Mouse (Mus musculus): ENCODE results near the gene Nkain2.

Nkain2 gene

DNA sequence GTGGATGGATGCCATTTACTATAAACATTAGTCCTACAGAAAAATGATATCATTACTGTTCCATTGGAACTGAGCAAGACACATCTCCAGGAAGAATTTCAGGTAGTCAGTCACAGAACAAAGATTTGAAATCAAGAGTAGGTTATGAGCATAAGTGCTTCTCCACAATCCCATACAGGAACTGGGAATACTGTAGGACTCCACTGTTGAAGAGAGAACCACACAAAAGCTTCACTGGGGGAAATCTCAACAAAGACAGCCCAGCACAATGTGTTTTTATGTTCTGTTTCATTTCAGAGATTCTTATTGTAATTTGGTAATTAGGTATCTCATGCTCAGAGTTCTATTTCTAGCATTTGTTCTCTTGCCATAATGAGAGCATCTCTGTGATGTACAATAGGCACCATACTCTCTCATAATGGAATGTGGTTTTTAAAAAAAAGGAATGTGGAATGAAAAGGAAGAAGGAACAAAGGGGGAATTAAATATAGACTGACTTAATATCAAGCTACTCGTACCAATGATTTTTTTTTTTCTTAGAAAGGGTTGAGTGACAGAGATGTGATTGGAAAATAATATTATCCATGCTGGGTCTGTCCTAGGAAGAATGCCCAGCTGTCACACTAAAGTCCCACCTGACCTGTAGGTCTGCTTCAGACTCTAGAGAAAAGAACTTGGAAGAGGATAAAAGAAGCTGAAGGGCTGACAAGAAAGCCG is 313.5 kb downstream of the Nkain2 start:
- no peak for DNase-seq (ENCODE audit: low spot score)

- DNase-seq (ENCODE audit: low spot score), result no peak
Observed at GRCm38 (mm10) chr10:32557673-32558072, 332.6 kb downstream of the Nkain2 start.

DNA sequence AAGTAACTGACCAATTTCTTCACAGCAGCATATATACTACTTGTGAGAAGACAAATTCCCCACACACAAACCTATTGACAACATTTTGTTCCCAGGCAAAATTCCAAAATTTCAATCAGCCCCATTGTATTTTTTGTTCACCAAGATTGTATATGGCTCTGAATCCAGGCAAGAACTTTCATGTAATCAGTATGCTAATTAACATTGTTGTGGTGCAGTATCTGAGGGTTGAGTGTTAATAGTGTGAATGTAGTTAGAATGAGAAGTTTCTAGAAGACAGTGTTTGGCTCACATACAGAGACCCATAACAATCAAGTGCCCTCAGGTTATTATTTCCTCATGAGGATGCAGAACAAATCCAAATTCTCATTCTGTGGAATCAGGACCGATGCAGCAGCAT is 354.2 kb downstream of the Nkain2 start:
- no peak for DNase-seq (ENCODE audit: low spot score)

DNA sequence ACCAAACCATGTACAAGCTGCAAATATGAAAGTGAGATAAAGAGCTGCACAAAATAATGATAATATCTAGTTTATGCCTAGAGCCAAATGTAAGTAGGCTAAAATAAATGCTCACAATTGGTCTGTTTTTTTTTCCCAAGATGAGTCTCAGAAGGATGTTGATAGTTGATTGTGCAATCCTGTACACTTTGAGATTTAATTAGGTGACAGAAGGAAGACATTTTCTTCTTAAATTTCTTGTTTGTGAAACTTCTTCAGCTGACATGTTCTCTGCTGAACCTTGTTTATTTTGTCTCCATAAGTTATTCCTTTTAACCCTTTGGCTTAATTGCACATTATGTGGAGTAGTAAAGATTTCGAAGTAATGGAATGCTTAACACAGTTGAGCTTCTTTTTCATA is 379.4 kb downstream of the Nkain2 start:
- no peak for DNase-seq (ENCODE audit: low spot score)

DNA sequence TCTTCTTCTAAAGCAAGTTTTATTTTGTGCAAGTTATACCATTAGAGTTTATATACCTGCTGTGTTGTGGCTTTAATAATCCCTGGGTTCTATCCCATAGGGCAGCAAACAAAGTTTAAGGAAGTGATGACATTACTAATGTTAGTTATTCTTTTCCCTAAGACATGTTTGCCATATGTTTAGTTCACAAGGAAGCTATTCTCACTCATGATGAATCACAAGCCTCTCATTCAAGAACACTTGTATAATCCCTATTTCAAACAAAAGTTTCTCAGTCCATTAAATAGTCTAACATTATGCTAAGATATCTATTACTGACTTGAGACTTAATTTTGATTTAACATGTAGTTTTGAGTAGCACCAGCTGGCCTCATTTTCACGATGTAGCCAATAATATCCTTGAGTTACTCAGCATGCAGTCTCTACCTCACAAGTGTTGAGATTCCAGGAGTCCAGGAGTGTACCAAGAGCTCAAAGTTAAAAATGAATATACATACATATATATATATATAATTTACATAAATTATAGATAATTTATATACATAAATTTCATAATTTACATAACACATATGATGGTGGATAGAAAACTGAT is 395.6 kb downstream of the Nkain2 start:
- no peak for DNase-seq (ENCODE audit: low spot score)

DNA sequence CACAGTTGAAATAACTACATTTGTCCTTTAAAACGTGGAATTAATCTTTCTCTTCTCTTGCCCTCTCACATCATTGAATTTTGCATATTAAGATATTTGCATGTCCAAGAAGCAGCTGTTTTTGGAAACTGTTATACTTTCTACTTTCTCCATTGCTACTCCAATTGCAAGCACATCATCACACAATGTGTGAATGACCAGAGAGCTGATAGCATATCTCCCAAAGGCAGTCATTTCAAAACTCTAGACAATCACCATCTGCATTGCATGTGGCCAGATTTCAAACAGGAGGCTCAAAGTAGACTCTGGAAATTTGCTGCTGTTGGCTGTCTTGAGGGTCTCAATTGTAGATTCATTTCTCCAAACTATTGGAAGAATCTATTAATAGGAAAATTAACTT is 396.7 kb downstream of the Nkain2 start:
- DNase-seq (ENCODE audit: low spot score), result no peak

DNA sequence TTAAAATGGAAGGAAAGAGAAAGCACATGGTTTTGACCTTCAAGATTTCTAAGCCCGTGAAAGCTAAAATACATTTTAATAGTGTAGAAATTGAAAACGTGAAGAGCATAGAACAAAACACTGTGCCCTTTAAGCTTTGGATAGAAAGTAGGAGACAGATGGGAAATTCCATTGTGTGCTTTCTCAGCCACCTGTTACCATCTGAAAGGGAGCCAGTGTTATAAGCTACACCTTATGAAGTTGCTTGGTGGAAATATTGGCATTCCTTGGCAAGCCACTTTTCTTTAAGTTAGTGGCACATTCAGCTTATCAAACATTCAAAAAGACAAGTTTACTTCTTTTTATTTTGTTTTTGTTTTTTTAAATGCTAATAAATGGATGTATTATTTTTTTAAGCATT is 427.5 kb downstream of the Nkain2 start:
- DNase-seq (ENCODE audit: low spot score), result no peak

- no peak for DNase-seq (ENCODE audit: low spot score)
Observed at GRCm38 (mm10) chr10:32439932-32440519, 450.2 kb downstream of the Nkain2 start.

DNA sequence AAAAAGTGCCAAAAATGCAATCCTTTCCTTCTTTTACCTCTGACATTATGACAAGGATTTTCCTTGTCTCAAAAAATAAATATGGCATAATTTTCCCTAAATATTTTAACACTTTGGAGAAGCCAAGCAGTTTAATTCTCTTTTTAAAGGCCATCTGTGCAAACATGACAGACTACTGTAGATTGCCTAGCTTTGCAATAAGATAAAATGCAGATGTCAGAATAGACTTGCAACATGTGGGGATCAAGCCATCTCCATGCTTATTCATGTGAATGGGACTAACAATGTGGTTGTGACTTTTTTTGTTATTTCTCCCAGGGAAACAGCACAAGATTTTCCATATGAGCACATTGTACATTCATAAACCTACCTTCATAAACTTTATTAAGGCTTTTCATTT is 476.0 kb downstream of the Nkain2 start:
- DNase-seq (ENCODE audit: low spot score), result no peak

GRCm38 (mm10) chr10:32411331-32411730 is 478.9 kb downstream of the Nkain2 start:
- DNase-seq (ENCODE audit: low spot score), result no peak

- no peak for DNase-seq (ENCODE audit: low spot score)
Observed at GRCm38 (mm10) chr10:32400961-32401360, 489.3 kb downstream of the Nkain2 start.

DNA sequence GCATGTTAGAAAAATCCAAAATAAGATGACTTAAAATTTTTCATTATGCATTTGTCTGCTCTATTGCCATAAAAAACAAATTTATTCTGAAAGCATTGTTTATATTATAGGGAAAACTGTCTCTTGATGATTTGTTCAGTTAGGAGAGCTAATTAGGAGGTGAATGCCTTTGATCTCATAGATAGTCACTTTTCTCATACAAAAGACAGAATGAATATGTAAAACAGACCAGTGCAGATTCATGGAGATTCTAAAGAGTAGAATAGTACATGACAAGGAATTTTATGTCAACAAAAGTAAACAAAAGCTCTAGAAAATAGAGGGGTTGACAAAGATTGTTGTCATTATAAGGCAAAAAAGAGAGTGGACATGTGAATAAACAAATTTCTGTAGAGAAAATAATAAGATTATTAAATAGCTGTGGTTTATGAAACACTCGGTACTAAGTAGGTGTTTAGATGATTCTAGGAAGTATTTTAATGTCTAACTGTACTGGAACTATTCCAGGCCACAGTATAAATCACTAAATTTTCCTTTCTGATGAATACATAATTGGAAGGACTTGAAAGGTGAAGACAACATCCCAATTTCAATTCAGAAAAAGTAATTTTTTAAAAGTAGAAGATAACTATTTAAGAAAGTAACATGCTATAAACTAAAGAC is 496.3 kb downstream of the Nkain2 start:
- no peak for DNase-seq (ENCODE audit: low spot score)

DNA sequence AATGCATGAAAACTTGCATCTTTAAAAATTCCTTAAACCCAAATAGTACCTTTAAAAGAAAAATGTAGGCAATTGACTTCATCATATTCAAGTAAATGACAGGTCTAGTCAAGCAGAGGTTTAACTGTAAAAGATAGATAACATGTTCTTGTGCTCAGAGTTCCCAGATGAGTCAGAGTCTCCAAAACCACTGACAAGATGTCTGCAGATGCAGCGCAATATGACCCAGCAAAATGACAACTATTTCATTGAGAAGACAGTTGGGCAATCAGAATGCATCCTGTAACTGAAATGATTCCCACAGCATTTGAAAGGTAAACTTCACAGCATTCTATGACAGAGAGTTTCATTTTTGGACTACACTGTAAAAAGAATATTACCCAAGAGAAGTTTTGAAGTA is 496.9 kb downstream of the Nkain2 start:
- DNase-seq (ENCODE audit: low spot score), result no peak

GRCm38 (mm10) chr10:32312754-32313153 is 577.5 kb downstream of the Nkain2 start:
- no peak for DNase-seq (ENCODE audit: low spot score)

- no peak for DNase-seq (ENCODE audit: low spot score)
Observed at GRCm38 (mm10) chr10:32301024-32301597, 589.2 kb downstream of the Nkain2 start.

DNA sequence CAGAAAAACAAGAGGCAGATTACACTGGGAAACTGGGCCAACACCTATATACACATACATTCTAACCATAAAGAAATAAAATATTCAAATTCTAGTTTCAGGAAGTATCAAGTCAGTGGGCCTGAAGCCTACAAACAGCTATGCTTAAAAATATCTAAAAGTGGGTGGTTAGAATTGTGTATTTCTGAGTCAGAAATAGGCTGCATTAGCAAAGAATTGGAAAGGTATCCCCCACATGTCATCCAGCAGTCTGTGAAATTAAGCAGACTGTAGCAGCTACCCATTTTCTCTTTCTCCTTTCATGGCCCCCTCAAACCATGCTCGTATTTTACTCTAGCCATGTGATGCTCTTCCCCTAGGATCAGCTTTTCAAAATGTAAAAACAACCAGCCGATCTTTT is 599.8 kb downstream of the Nkain2 start:
- DNase-seq (ENCODE audit: low spot score), result no peak

GRCm38 (mm10) chr10:32283690-32284089 is 606.6 kb downstream of the Nkain2 start:
- DNase-seq (ENCODE audit: low spot score), result no peak

DNA sequence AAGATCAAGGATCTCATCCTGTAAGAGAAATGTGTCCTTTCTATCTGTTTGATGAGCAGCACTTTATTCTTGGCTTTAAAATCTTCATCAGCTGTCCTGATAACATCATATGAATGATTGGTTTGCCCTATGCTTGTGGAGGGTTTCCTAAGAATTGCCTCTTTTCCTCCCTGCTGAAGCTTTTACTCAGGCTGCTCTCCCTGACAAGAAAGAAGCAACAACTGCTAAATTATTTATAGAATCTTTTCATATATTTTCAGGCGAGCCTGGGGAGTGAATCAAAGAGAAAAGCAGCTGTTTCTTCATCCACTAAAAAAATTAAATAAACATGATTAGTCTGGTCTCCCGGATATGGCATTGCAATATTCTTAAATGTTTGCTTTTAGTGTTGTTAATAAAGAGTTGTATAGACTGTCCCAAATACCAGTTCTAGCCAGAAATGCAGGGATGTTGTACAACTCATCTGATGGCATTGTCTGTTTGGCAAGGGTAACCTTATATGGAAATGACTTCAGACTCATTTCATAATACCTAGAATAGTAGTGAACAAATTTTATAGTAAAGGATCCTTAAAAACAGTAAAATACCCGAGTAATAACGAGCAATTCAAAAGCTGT is 646.9 kb downstream of the Nkain2 start:
- no peak for DNase-seq (ENCODE audit: low spot score)

DNA sequence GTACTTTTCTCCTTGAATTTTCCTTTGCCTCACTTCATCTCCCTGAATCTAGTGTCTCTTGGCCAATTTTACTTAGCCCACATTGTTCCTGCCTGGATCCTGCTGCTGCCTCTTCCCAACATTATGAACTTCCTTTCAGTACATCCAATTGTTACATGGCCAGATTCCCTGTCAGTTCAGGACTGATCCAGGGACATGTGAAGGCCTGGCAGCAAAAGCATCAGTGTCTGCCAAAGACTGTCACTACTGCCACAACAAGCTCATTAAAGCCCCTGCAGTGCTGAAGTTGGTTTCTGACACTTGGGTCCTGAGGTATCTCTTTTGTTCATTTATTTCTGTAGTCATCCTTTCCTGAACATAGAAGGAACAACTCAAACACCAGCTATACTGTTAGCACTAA is 649.1 kb downstream of the Nkain2 start:
- DNase-seq (ENCODE audit: low spot score), result no peak

DNA sequence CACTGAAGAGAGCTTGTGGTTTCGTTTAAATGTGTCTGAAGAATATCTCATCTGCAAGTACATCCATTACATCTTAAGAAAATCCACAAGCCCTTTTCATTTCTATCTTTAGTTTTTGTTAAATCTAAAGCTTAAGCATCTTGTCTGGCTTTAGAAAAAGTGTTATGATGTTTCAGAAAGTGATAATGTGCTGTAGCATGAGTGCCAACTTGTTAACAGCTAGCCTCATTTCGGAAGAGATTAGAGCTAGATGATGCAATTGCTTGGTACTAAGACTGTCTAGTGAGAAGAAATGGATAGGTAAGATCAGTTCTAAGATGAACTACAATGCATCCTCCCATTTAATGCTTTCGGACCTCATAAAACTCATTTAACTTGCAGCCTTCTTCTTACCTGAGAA is 707.3 kb downstream of the Nkain2 start:
- no peak for DNase-seq (ENCODE audit: low spot score)

DNA sequence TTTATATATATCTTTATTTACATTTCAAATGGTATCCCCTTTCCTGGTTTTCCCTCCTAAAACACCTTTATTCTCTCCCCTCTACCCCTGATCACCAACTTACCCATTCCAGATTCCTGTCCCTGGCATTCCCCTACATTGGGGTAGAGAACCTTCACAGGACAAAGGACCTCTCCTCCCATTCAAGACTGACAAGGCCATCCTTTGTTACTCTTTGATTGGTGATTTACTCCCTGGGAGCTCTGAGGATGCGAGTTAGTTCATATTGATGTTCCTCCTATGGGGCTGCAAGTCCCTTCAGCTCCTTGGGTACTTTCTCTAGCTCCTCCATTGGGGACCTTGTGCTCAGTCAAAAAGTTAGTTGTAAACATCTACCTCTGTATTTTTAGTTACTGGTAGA is 798.9 kb downstream of the Nkain2 start:
- DNase-seq (ENCODE audit: low spot score), result no peak

GRCm38 (mm10) chr10:32060396-32060795 is 829.9 kb downstream of the Nkain2 start:
- no peak for DNase-seq (ENCODE audit: low spot score)

Measured in ovary, adult 18-20 months (tissue).